Mouse (Mus musculus) kidney, adult 2 months (tissue): ENCODE results near the gene Slc39a13.

ENCODE experiments used
- CTCF ChIP-seq: fragments of 200-500 bp; conservative IDR thresholded peaks from 2 replicates; pipeline ENCODE4 v1.5.1; 2011; ENCODE audit warnings: low read depth, mild to moderate bottlenecking, control low read depth, low read length, moderate library complexity, mixed read lengths; ENCODE audit not compliant: insufficient read depth, insufficient read length
- POLR2A ChIP-seq: fragments of 200-500 bp; IDR thresholded peaks from one replicate; pipeline ENCODE4 v1.6.1; 2011; ENCODE audit warnings: low read depth, low read length, control low read depth

GRCm38 (mm10) chr2:91083366-91083940, 13.2 kb upstream of the Slc39a13 start:
- TF ChIP-seq CTCF (no peak), POLR2A (no peak)
